Mouse (Mus musculus) heart, adult 2 months (tissue): ENCODE measurements around the gene Olfr1196.
"Not testable (repeated sequence)": the region's sequence is repeated elsewhere in the genome, so short reads cannot be mapped to it uniquely, and the experiment has no call there.

ENCODE experiments used
- CTCF ChIP-seq: fragments of 200-600 bp; IDR thresholded peaks from 2 replicates; pipeline ENCODE4 v1.8.1; 2022; ENCODE audit warnings: antibody characterized with exemption, mild to moderate bottlenecking, moderate library complexity
- EP300 ChIP-seq: fragments of 200-500 bp; IDR thresholded peaks from 2 replicates; pipeline ENCODE4 v1.6.1; 2011; ENCODE audit warnings: low read depth, low read length, control low read depth; ENCODE audit not compliant: insufficient read depth
- POLR2A ChIP-seq: fragments of 200-500 bp; IDR thresholded peaks from 2 replicates; pipeline ENCODE4 v1.6.1; 2011; ENCODE audit warnings: mild to moderate bottlenecking, low read depth, low read length, control low read depth; ENCODE audit not compliant: insufficient read depth

- TF ChIP-seq POLR2A, CTCF, EP300: not testable (repeated sequence)
Observed at GRCm38 (mm10) chr2:88675328-88675727, 29.1 kb downstream of the Olfr1196 start, which contains the start of gene Olfr1193.
